Mouse (Mus musculus) right cerebral cortex, postnatal 14 days (tissue): ENCODE data around the gene DXBay18.
"Not testable (repeated sequence)": the region's sequence is repeated elsewhere in the genome, so short reads cannot be mapped to it uniquely, and the experiment has no call there.

Experiments
- DNase-seq: peaks from one replicate; pipeline ENCODE4 v3.0.0; 2022

DXBay18 gene

GRCm38 (mm10) chrX:73149350-73149749 lies at the start of gene DXBay18:
Gene DXBay18 (minus strand): TSS chrX:73149450.
- not testable (repeated sequence) for DNase-seq

- DNase-seq, result not testable (repeated sequence)
Observed at GRCm38 (mm10) chrX:73191934-73192333, 42.7 kb upstream of the DXBay18 start, which contains the start of gene Xlr3b. Gene Xlr3b (plus strand): TSS chrX:73192207.

DNA sequence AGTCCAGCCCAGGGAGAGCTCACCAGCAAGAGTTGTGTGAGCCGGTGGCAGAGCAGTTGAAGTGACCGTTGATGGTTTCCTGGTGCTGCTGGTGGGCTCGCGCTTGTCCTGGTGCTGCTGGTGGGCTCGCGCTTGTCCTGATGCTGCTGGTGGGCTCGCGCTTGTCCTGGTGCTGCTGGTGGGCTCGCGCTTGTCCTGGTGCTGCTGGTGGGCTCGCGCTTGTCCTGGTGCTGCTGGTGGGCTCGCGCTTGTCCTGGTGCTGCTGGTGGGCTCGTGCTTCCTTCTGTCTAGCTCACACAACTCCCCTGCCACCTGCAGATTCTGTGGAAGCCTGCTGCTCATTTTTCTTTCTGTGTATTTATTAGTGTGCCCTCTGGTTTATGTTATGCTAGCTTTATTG lies 27.6 kb upstream of the DXBay18 start, which contains the start of gene Spin2d:
Gene Spin2d (minus strand): TSS at position 101 of the 400 bp plus-strand sequence.
- not testable (repeated sequence) for DNase-seq

DNA sequence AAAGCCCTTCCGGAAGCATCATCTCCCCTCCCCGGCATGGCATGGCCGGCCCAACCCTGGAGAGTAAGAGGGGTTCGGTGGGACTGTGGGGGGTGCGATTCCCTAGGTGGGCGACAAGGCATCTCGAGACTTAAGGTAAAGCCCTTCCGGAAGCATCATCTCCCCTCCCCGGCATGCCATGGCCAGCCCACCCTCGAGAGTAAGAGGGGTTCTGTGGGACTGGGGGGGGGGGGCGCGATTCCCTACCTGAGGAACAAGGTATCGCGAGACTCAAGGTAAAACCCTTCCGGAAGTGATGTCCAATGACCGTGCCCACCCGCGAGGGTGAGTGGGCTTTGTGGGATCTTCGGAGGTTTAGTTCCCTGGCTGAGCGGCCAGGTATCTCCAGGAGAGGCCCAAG lies 754 bp downstream of the DXBay18 start, which contains the start of gene Xlr5b:
Gene Xlr5b (plus strand): TSS at position 301 of the 400 bp plus-strand sequence.
- DNase-seq, result not testable (repeated sequence)

GRCm38 (mm10) chrX:73143218-73143618 lies 6.0 kb downstream of the DXBay18 start:
- not testable (repeated sequence) for DNase-seq

DNA sequence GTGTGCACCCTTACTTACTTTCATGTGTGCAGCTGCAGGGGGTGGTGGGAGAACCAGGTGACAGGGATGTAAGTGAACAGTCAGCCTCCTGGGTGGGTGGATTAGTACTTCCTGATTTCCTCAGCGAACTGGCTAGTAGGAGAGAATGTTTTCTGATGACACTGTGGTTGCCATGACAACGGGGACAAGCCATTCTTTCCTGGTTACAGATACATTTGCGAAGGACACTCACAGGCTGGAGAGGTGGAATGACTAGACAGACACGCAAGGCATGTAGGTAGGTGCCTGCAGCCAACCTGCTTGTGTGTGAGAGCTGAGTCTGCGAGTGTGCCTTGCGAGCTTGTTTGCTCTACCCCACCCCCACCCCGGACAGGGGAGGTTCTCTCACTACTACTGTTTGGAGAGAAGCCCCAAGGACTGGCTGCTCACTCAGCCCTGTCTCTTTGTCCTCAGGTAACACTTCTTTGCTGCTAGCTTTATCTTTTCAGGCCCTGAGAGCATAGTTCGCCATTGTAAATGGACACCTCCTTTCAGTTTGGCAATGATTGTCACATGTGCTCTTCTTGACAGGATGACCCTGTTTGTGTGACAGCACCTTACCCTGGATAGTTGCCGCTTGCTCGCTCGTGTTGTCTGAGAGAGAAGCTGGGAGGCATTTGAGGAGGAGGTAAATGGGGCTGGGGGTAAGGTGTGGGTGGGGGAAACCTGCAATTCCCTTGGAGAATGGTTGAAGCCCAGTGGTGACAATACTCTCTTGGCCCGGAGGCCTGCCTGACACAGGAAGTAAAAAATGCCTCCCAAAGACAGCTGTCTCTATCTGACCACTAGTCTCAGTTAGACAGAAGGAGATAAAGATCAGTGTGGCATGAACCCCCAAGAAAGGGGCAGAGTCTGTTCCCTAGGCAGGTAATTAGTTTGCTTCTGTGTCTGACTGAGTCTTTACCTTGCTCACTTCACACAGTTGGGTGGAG lies 26.1 kb downstream of the DXBay18 start:
- not testable (repeated sequence) for DNase-seq

DNA sequence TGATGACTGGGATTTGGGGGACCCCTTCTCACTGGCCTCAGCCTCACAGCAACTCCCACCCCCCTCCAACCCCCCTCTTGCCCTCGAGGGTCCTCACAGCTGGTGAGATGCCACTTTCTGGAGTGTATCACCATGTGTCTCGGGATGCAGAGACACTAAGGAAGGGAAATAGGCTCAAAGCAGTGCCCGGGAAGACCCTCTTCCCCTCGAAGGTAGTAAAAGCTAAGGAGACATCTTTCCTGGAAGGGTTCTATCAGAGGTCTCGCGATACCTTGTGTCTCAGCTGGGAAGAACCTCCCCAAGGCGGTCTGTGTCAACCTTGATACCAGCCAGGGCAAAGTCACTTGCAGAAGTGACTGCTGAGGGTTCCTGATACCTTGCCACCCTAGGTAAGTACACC lies 32.5 kb downstream of the DXBay18 start, which contains the start of gene Gm14685:
Gene Gm14685 (plus strand): TSS at position 301 of the 400 bp plus-strand sequence.
- not testable (repeated sequence) for DNase-seq

DNA sequence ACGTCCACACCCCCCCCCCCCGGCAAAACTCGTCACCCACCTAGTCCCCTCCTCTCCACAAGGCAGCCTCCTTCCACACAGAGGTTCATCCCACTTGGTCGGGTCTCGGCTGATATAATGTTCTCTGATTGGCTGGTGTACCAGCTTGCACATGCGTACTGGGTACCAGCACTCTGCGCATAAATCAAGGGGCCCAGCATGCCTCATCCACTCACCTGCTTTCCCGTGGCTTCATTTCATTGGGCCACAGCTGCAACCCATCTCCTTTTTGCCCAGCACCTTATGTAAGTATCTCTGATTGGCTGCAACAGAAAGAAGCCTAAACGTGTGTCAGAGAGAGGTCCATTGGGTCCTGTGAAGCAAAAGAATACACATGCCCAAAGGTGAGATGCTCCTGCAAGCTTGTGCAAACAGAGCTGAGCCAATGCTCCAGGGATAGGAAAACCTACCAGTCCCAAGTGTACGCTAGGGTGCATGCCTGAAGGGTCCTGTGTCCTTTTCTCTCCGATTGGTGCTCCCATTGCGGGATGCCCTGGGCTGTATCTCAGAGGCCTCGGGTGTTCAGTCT lies 52.2 kb downstream of the DXBay18 start, which contains the start of gene Xlr3a:
Gene Xlr3a (minus strand): TSS at position 155 of the 568 bp plus-strand sequence.
- not testable (repeated sequence) for DNase-seq
